Mouse (Mus musculus): Measurements from ENCODE around the gene Sh3gl2. TPM values are rescaled to one million over a fixed set of nuclear protein-coding genes. Genes with fewer than 3 reads are reported as not detected.

Sh3gl2 gene
- polyA plus RNA-seq, 1 experiment: not detected

DNA sequence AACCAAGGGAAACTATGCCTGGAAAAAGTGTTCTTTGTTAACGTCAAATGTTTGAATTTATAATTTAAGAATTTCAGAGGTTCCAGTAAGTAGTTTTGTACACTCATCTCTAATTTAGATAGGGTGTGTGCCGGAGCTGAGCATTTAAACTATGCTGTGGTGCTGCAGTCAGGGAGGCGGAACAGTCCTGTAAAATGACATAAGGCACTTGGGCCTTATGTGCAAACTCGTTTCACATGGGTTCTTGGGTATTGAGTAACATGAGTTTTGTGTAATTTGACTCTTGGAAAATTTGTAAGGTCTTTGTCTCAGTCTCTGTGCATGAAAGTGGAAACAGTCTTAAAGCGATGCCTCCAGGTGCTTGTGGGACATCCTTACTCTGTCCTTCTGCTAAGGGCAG, 334.8 kb downstream of the Sh3gl2 start:
- Histone ChIP-seq H3K4me3 (ENCODE audit: insufficient read depth, poor library complexity, severe bottlenecking) (no peak overlapping the region), H3ac (ENCODE audit: control insufficient read depth, insufficient read length, low read depth) (no peak overlapping the region), H3K27me3 (ENCODE audit: control insufficient read depth, insufficient read depth, insufficient read length) (no peaks in the 10 kb centered on the region), H3K79me3 (ENCODE audit: low read depth) (no peaks in the 10 kb centered on the region), H3K79me2 (ENCODE audit: control insufficient read depth, insufficient read depth) (no peaks in the 10 kb centered on the region), H3K36me3 (ENCODE audit: control insufficient read depth, insufficient read depth) (no peaks in the 10 kb centered on the region)
- TF ChIP-seq MYOG (IDR thresholded peaks at IDR 0.05; ENCODE audit: control insufficient read depth, extremely low read depth, insufficient read length) (no peak), MYOD1 (IDR thresholded peaks at IDR 0.05; ENCODE audit: control insufficient read depth, insufficient read length, low read depth) (no peak), CTCF (IDR thresholded peaks at IDR 0.05; ENCODE audit: control insufficient read depth, insufficient read depth, insufficient read length) (no peak), CEBPB (IDR thresholded peaks at IDR 0.05; ENCODE audit: low read depth) (no peak), FOSL1 (IDR thresholded peaks at IDR 0.05; ENCODE audit: insufficient read depth, low read length, poor library complexity, severe bottlenecking) (no peak), MAX (IDR thresholded peaks at IDR 0.05) (no peak), USF1 (IDR thresholded peaks at IDR 0.05; ENCODE audit: low read depth) (no peak)

DNA sequence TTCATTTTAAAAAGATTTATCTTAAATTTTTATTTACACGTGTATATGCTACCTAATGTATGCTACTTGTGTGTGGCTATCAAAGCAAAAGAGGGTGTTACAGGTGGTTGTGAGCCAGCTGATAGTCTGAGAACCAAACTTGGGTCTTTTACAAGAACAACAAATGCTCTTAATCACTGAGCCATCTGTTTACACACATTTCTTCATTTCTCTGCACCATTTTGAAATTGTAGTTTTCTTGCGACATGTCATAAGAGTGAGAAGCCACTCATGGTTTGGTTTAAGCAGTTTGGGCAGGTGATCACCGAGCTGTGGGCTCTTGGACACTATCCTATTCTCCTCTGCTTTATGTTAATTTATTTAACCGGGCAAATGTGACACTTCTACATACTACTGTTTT, 338.3 kb downstream of the Sh3gl2 start:
- Histone ChIP-seq H3K79me2 (ENCODE audit: control insufficient read depth, insufficient read depth) (no peaks in the 10 kb centered on the region), H3ac (ENCODE audit: control insufficient read depth, insufficient read length, low read depth) (no peak overlapping the region), H3K79me3 (ENCODE audit: low read depth) (no peaks in the 10 kb centered on the region), H3K4me3 (ENCODE audit: insufficient read depth, poor library complexity, severe bottlenecking) (no peak overlapping the region), H3K27me3 (ENCODE audit: control insufficient read depth, insufficient read depth, insufficient read length) (no peaks in the 10 kb centered on the region), H3K36me3 (ENCODE audit: control insufficient read depth, insufficient read depth) (no peaks in the 10 kb centered on the region)
- TF ChIP-seq USF1 (IDR thresholded peaks at IDR 0.05; ENCODE audit: low read depth): no peak
- TF ChIP-seq FOSL1 (IDR thresholded peaks at IDR 0.05; ENCODE audit: insufficient read depth, low read length, poor library complexity, severe bottlenecking): no peak
- no peak for TF ChIP-seq MYOG (IDR thresholded peaks at IDR 0.05; ENCODE audit: control insufficient read depth, extremely low read depth, insufficient read length)
- no peak for TF ChIP-seq MAX (IDR thresholded peaks at IDR 0.05)
- no peak for TF ChIP-seq MYOD1 (IDR thresholded peaks at IDR 0.05; ENCODE audit: control insufficient read depth, insufficient read length, low read depth)
- no peak for TF ChIP-seq CTCF (IDR thresholded peaks at IDR 0.05; ENCODE audit: control insufficient read depth, insufficient read depth, insufficient read length)
- TF ChIP-seq CEBPB (IDR thresholded peaks at IDR 0.05; ENCODE audit: low read depth): no peak

GRCm38 (mm10) chr4:85554696-85555095, 349.8 kb downstream of the Sh3gl2 start:
- H3K4me3 ChIP-seq (ENCODE audit: insufficient read depth, poor library complexity, severe bottlenecking): no peak overlapping the region
- no peaks in the 10 kb centered on the region for H3K36me3 ChIP-seq (ENCODE audit: control insufficient read depth, insufficient read depth)
- no peak for TF ChIP-seq CTCF (IDR thresholded peaks at IDR 0.05; ENCODE audit: control insufficient read depth, insufficient read depth, insufficient read length)
- TF ChIP-seq MAX (IDR thresholded peaks at IDR 0.05): no peak
- TF ChIP-seq CEBPB (IDR thresholded peaks at IDR 0.05; ENCODE audit: low read depth): no peak
- no peak for TF ChIP-seq USF1 (IDR thresholded peaks at IDR 0.05; ENCODE audit: low read depth)
- no peak for TF ChIP-seq MYOD1 (IDR thresholded peaks at IDR 0.05; ENCODE audit: control insufficient read depth, insufficient read length, low read depth)
- TF ChIP-seq FOSL1 (IDR thresholded peaks at IDR 0.05; ENCODE audit: insufficient read depth, low read length, poor library complexity, severe bottlenecking): no peak
- TF ChIP-seq MYOG (IDR thresholded peaks at IDR 0.05; ENCODE audit: control insufficient read depth, extremely low read depth, insufficient read length): no peak
- no peaks in the 10 kb centered on the region for H3K27me3 ChIP-seq (ENCODE audit: control insufficient read depth, insufficient read depth, insufficient read length)
- H3K79me3 ChIP-seq (ENCODE audit: low read depth): no peaks in the 10 kb centered on the region
- H3ac ChIP-seq (ENCODE audit: control insufficient read depth, insufficient read length, low read depth): no peak overlapping the region
- H3K79me2 ChIP-seq (ENCODE audit: control insufficient read depth, insufficient read depth): no peaks in the 10 kb centered on the region

- TF ChIP-seq MYOD1 (IDR thresholded peaks at IDR 0.05; ENCODE audit: control insufficient read depth, insufficient read length, low read depth) (no peak), CEBPB (IDR thresholded peaks at IDR 0.05; ENCODE audit: low read depth) (no peak), USF1 (IDR thresholded peaks at IDR 0.05; ENCODE audit: low read depth) (no peak), MYOG (IDR thresholded peaks at IDR 0.05; ENCODE audit: control insufficient read depth, extremely low read depth, insufficient read length) (no peak), CTCF (IDR thresholded peaks at IDR 0.05; ENCODE audit: control insufficient read depth, insufficient read depth, insufficient read length) (no peak), FOSL1 (IDR thresholded peaks at IDR 0.05; ENCODE audit: insufficient read depth, low read length, poor library complexity, severe bottlenecking) (no peak), MAX (IDR thresholded peaks at IDR 0.05) (no peak)
- no peaks in the 10 kb centered on the region for H3K79me2 ChIP-seq (ENCODE audit: control insufficient read depth, insufficient read depth)
- H3K36me3 ChIP-seq (ENCODE audit: control insufficient read depth, insufficient read depth): no peaks in the 10 kb centered on the region
- H3ac ChIP-seq (ENCODE audit: control insufficient read depth, insufficient read length, low read depth): no peak overlapping the region
- no peaks in the 10 kb centered on the region for H3K27me3 ChIP-seq (ENCODE audit: control insufficient read depth, insufficient read depth, insufficient read length)
- H3K4me3 ChIP-seq (ENCODE audit: insufficient read depth, poor library complexity, severe bottlenecking): no peak overlapping the region
- H3K79me3 ChIP-seq (ENCODE audit: low read depth): no peaks in the 10 kb centered on the region
Measured at GRCm38 (mm10) chr4:85559753-85560152, 354.8 kb downstream of the Sh3gl2 start.

- Histone ChIP-seq H3ac (ENCODE audit: control insufficient read depth, insufficient read length, low read depth) (no peak overlapping the region), H3K4me3 (ENCODE audit: insufficient read depth, poor library complexity, severe bottlenecking) (no peak overlapping the region), H3K79me2 (ENCODE audit: control insufficient read depth, insufficient read depth) (no peaks in the 10 kb centered on the region), H3K36me3 (ENCODE audit: control insufficient read depth, insufficient read depth) (no peaks in the 10 kb centered on the region), H3K79me3 (ENCODE audit: low read depth) (no peaks in the 10 kb centered on the region), H3K27me3 (ENCODE audit: control insufficient read depth, insufficient read depth, insufficient read length) (no peaks in the 10 kb centered on the region)
- TF ChIP-seq CEBPB (IDR thresholded peaks at IDR 0.05; ENCODE audit: low read depth) (no peak), CTCF (IDR thresholded peaks at IDR 0.05; ENCODE audit: control insufficient read depth, insufficient read depth, insufficient read length) (no peak), MYOD1 (IDR thresholded peaks at IDR 0.05; ENCODE audit: control insufficient read depth, insufficient read length, low read depth) (no peak), USF1 (IDR thresholded peaks at IDR 0.05; ENCODE audit: low read depth) (no peak), MYOG (IDR thresholded peaks at IDR 0.05; ENCODE audit: control insufficient read depth, extremely low read depth, insufficient read length) (no peak), FOSL1 (IDR thresholded peaks at IDR 0.05; ENCODE audit: insufficient read depth, low read length, poor library complexity, severe bottlenecking) (no peak), MAX (IDR thresholded peaks at IDR 0.05) (no peak)
Measured at GRCm38 (mm10) chr4:85585426-85585825, 380.5 kb downstream of the Sh3gl2 start.

DNA sequence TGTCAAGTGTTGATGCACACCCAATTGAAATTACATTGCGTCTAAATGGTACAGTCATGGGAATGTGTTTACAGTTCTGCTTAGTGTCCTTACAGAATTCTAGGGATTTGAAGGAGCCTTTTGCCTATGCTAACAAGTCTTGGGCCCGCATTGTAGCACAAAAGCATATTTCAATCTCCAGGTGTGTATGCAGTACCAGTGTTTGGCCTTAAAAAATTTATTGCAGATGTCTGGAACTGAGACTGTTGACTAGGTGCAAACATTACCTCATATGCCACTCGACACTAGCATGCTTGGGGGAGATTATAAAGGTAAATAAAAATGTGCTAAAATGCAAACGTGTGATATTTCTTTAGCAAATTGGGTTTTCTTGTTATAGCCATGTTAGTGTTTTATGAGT, 384.0 kb downstream of the Sh3gl2 start:
- H3K27me3 ChIP-seq (ENCODE audit: control insufficient read depth, insufficient read depth, insufficient read length): no peaks in the 10 kb centered on the region
- TF ChIP-seq MAX (IDR thresholded peaks at IDR 0.05): no peak
- TF ChIP-seq CTCF (IDR thresholded peaks at IDR 0.05; ENCODE audit: control insufficient read depth, insufficient read depth, insufficient read length): no peak
- no peak for TF ChIP-seq MYOD1 (IDR thresholded peaks at IDR 0.05; ENCODE audit: control insufficient read depth, insufficient read length, low read depth)
- TF ChIP-seq CEBPB (IDR thresholded peaks at IDR 0.05; ENCODE audit: low read depth): no peak
- TF ChIP-seq USF1 (IDR thresholded peaks at IDR 0.05; ENCODE audit: low read depth): no peak
- no peak for TF ChIP-seq FOSL1 (IDR thresholded peaks at IDR 0.05; ENCODE audit: insufficient read depth, low read length, poor library complexity, severe bottlenecking)
- no peak for TF ChIP-seq MYOG (IDR thresholded peaks at IDR 0.05; ENCODE audit: control insufficient read depth, extremely low read depth, insufficient read length)
- no peak overlapping the region for H3ac ChIP-seq (ENCODE audit: control insufficient read depth, insufficient read length, low read depth)
- H3K4me3 ChIP-seq (ENCODE audit: insufficient read depth, poor library complexity, severe bottlenecking): no peak overlapping the region
- H3K36me3 ChIP-seq (ENCODE audit: control insufficient read depth, insufficient read depth): no peaks in the 10 kb centered on the region
- H3K79me2 ChIP-seq (ENCODE audit: control insufficient read depth, insufficient read depth): no peaks in the 10 kb centered on the region
- H3K79me3 ChIP-seq (ENCODE audit: low read depth): no peaks in the 10 kb centered on the region

All from C2C12 (cell line).